Mouse (Mus musculus): ENCODE measurements at regions not wholly inside any gene's neighbourhood (a gene's known extent, or its start where the extent isn't known, plus 50 kb on each side); places are given as distances from the start of the nearest gene placed in this dataset.

DNA sequence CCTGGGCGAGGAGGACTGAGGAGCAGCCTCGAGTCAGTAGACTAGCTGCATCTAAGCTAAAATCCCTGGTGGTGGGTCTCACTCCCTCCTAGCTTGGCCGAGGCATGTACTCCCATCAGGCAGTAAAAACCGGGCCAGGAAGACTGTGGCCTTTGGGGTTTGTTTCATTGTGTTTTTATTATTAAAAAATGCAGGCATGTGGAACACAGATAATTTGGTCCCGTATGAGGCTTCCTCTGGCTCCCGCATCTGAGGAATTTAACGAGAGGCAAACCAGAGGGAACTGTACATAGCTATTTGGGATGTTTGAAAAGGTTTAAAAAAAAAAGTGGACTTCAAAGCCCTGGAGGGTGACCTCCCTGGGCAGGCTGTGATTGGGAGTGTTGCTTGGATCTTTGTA, 69.1 kb upstream of the Tbx5 start:
- DNase-seq (ENCODE audit: low spot score, missing footprints): no peak
- H3K9me3 ChIP-seq (ENCODE audit: control insufficient read depth, low read length): no peaks in the 10 kb centered on the region
- WGBS: 60% methylated on average over 7 of the region's 7 CpGs
- no peak for ATAC-seq (ENCODE audit: low FRiP score)
- no peaks in the 10 kb centered on the region for H3K4me1 ChIP-seq (ENCODE audit: control insufficient read depth, insufficient read depth, low read length)
- no peak overlapping the region for H3K4me2 ChIP-seq
- H3K27me3 ChIP-seq (ENCODE audit: control insufficient read depth, insufficient read depth, low read length): no peaks in the 10 kb centered on the region
- no peak overlapping the region for H3K9ac ChIP-seq (ENCODE audit: low read length)
- no peak overlapping the region for H3K4me3 ChIP-seq (ENCODE audit: low read depth, low read length)
- no peaks in the 10 kb centered on the region for H3K36me3 ChIP-seq (ENCODE audit: control insufficient read depth, insufficient read depth, low read length)
- H3K27ac ChIP-seq (ENCODE audit: low read depth, low read length): no peak overlapping the region

GRCm38 (mm10) chr5:119766372-119766771, 66.1 kb upstream of the Tbx5 start:
- no peaks in the 10 kb centered on the region for H3K36me3 ChIP-seq (ENCODE audit: control insufficient read depth, insufficient read depth, low read length)
- H3K9me3 ChIP-seq (ENCODE audit: control insufficient read depth, low read length): no peaks in the 10 kb centered on the region
- H3K4me1 ChIP-seq (ENCODE audit: control insufficient read depth, insufficient read depth, low read length): no peaks in the 10 kb centered on the region
- no peak for DNase-seq (ENCODE audit: low spot score, missing footprints)
- H3K27me3 ChIP-seq (ENCODE audit: control insufficient read depth, insufficient read depth, low read length): no peaks in the 10 kb centered on the region
- no peak overlapping the region for H3K4me3 ChIP-seq (ENCODE audit: low read depth, low read length)
- no peak for ATAC-seq (ENCODE audit: low FRiP score)
- H3K27ac ChIP-seq (ENCODE audit: low read depth, low read length): no peak overlapping the region
- no peak overlapping the region for H3K9ac ChIP-seq (ENCODE audit: low read length)
- 59% methylated on average over 13 of the region's 13 CpGs for WGBS
- no peak overlapping the region for H3K4me2 ChIP-seq

DNA sequence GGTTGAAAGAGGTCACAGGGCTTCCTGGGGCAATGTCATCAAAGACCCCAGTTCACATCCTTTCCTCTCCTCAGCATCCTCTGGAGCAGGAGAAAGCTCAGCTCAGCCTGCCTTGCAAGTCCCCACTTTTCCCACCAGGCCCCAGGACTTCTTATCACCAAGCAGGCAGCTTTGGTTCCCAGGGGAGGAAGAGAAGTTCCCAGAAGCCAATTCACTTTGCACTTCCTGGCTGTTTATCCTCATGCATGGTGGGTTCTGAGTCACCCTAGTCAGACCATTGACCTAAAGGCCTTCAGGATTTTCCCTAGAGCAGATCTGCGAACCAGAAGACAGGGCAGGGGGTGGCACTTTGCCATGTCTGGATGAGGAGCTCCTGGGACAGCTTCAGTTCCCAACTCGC, 61.5 kb upstream of the Tbx5 start:
- Histone ChIP-seq H3K36me3 (ENCODE audit: control insufficient read depth, insufficient read depth, low read length) (no peaks in the 10 kb centered on the region), H3K4me1 (ENCODE audit: control insufficient read depth, insufficient read depth, low read length) (no peaks in the 10 kb centered on the region), H3K27ac (ENCODE audit: low read depth, low read length) (no peak overlapping the region), H3K4me2 (no peak overlapping the region), H3K27me3 (ENCODE audit: control insufficient read depth, insufficient read depth, low read length) (no peaks in the 10 kb centered on the region), H3K9ac (ENCODE audit: low read length) (no peak overlapping the region), H3K4me3 (ENCODE audit: low read depth, low read length) (no peak overlapping the region), H3K9me3 (ENCODE audit: control insufficient read depth, low read length) (no peaks in the 10 kb centered on the region)
- 73% methylated on average over 2 of the region's 2 CpGs for WGBS
- DNase-seq (ENCODE audit: low spot score, missing footprints): no peak
- ATAC-seq (ENCODE audit: low FRiP score): no peak

GRCm38 (mm10) chr5:119776106-119776887, 56.2 kb upstream of the Tbx5 start:
- no peak overlapping the region for H3K9ac ChIP-seq (ENCODE audit: low read length)
- DNase-seq (ENCODE audit: low spot score, missing footprints) (no peak), ATAC-seq (ENCODE audit: low FRiP score) (no peak)
- no peaks in the 10 kb centered on the region for H3K27me3 ChIP-seq (ENCODE audit: control insufficient read depth, insufficient read depth, low read length)
- H3K4me3 ChIP-seq (ENCODE audit: low read depth, low read length): no peak overlapping the region
- WGBS: 72% methylated on average over 9 of the region's 9 CpGs
- H3K27ac ChIP-seq (ENCODE audit: low read depth, low read length): no peak overlapping the region
- H3K9me3 ChIP-seq (ENCODE audit: control insufficient read depth, low read length): no peaks in the 10 kb centered on the region
- H3K36me3 ChIP-seq (ENCODE audit: control insufficient read depth, insufficient read depth, low read length): no peaks in the 10 kb centered on the region
- H3K4me1 ChIP-seq (ENCODE audit: control insufficient read depth, insufficient read depth, low read length): no peaks in the 10 kb centered on the region
- no peak overlapping the region for H3K4me2 ChIP-seq

- no peaks in the 10 kb centered on the region for H3K4me1 ChIP-seq (ENCODE audit: control insufficient read depth, insufficient read depth, low read length)
- no peak overlapping the region for H3K4me2 ChIP-seq
- peak; percentile 87 for DNase-seq (ENCODE audit: low spot score, missing footprints)
- H3K36me3 ChIP-seq (ENCODE audit: control insufficient read depth, insufficient read depth, low read length): no peaks in the 10 kb centered on the region
- WGBS: 17% methylated on average over 2 of the region's 2 CpGs
- no peak overlapping the region for H3K4me3 ChIP-seq (ENCODE audit: low read depth, low read length)
- H3K9ac ChIP-seq (ENCODE audit: low read length): no peak overlapping the region
- no peak for ATAC-seq (ENCODE audit: low FRiP score)
- no peaks in the 10 kb centered on the region for H3K9me3 ChIP-seq (ENCODE audit: control insufficient read depth, low read length)
- H3K27me3 ChIP-seq (ENCODE audit: control insufficient read depth, insufficient read depth, low read length): no peaks in the 10 kb centered on the region
- H3K27ac ChIP-seq (ENCODE audit: low read depth, low read length): no peak overlapping the region
Measured at GRCm38 (mm10) chr5:119777836-119778235, 54.6 kb upstream of the Tbx5 start.

- DNase-seq (ENCODE audit: low spot score, missing footprints) (no peak), ATAC-seq (ENCODE audit: low FRiP score) (no peak)
- Histone ChIP-seq H3K4me1 (ENCODE audit: control insufficient read depth, insufficient read depth, low read length) (no peaks in the 10 kb centered on the region), H3K27ac (ENCODE audit: low read depth, low read length) (no peak overlapping the region), H3K4me2 (no peak overlapping the region), H3K36me3 (ENCODE audit: control insufficient read depth, insufficient read depth, low read length) (no peaks in the 10 kb centered on the region), H3K27me3 (ENCODE audit: control insufficient read depth, insufficient read depth, low read length) (no peaks in the 10 kb centered on the region), H3K9me3 (ENCODE audit: control insufficient read depth, low read length) (no peaks in the 10 kb centered on the region), H3K4me3 (ENCODE audit: low read depth, low read length) (no peak overlapping the region), H3K9ac (ENCODE audit: low read length) (no peak overlapping the region)
- 73% methylated on average over 5 of the region's 5 CpGs for WGBS
Measured at GRCm38 (mm10) chr5:119781375-119781774, 51.1 kb upstream of the Tbx5 start.

Data from midbrain, embryonic 11.5 days (tissue).